Mouse (Mus musculus): ENCODE measurements around the gene Serpina5. TPM values are rescaled to one million over a fixed set of nuclear protein-coding genes. Genes with fewer than 3 reads are reported as not detected.
"Not testable (repeated sequence)": the region's sequence is repeated elsewhere in the genome, so short reads cannot be mapped to it uniquely, and the experiment has no call there.

Gene Serpina5
- total RNA-seq, 2 experiments from 2014 or later: not detected

- TF ChIP-seq CTCF (IDR thresholded peaks at IDR 0.05): no peak; the same call in 1 of the 2 replicates
- DNase-seq (ENCODE audit: extremely low spot score in 1 of 2, low spot score in 2 of 2): no peak
- Histone ChIP-seq H3K27ac (no peak overlapping the region), H3K4me3 (no peak overlapping the region)
- intact Hi-C loops (cut with DNase I): no loop called here
Measured at GRCm38 (mm10) chr12:104072286-104072685, 28.6 kb upstream of the Serpina5 start.

GRCm38 (mm10) chr12:104090119-104090518 lies 10.8 kb upstream of the Serpina5 start:
- no peak overlapping the region for H3K27ac ChIP-seq
- TF ChIP-seq CTCF (IDR thresholded peaks at IDR 0.05): no peak
- intact Hi-C loops (cut with DNase I): no loop called here

GRCm38 (mm10) chr12:104091303-104091702 lies 9.6 kb upstream of the Serpina5 start:
- no peak overlapping the region for H3K27ac ChIP-seq
- DNase-seq (ENCODE audit: extremely low spot score in 1 of 2, low spot score in 2 of 2): no peak
- no peak overlapping the region for H3K4me3 ChIP-seq
- intact Hi-C loops (cut with DNase I): no loop called here
- TF ChIP-seq CTCF (IDR thresholded peaks at IDR 0.05): no peak

More at GRCm38 (mm10) chr12:104090119-104090518, 10.8 kb upstream of the Serpina5 start:
- no peak for DNase-seq (ENCODE audit: extremely low spot score in 1 of 2, low spot score in 2 of 2)
- H3K4me3 ChIP-seq: no peak overlapping the region

GRCm38 (mm10) chr12:104105847-104106246 lies 4.9 kb downstream of the Serpina5 start:
- TF ChIP-seq CTCF (IDR thresholded peaks at IDR 0.05): no peak
- DNase-seq (ENCODE audit: extremely low spot score in 1 of 2, low spot score in 2 of 2): no peak
- H3K4me3 ChIP-seq: no peak overlapping the region
- H3K27ac ChIP-seq: no peak overlapping the region
- intact Hi-C loops (cut with DNase I): no loop called here

GRCm38 (mm10) chr12:104106919-104107318 lies 6.0 kb downstream of the Serpina5 start:
- intact Hi-C loops (cut with DNase I): no loop called here
- no peak overlapping the region for H3K4me3 ChIP-seq
- TF ChIP-seq CTCF (IDR thresholded peaks at IDR 0.05): no peak
- no peak overlapping the region for H3K27ac ChIP-seq
- no peak for DNase-seq (ENCODE audit: extremely low spot score in 1 of 2, low spot score in 2 of 2)

GRCm38 (mm10) chr12:104108507-104108906 lies 7.6 kb downstream of the Serpina5 start:
- DNase-seq (ENCODE audit: extremely low spot score in 1 of 2, low spot score in 2 of 2): no peak
- no peak overlapping the region for H3K4me3 ChIP-seq
- no peak for TF ChIP-seq CTCF (IDR thresholded peaks at IDR 0.05)
- intact Hi-C loops (cut with DNase I): no loop called here
- H3K27ac ChIP-seq: no peak overlapping the region

GRCm38 (mm10) chr12:104112333-104112732 lies 11.4 kb downstream of the Serpina5 start, which contains the start of gene Serpina3a:
Gene Serpina3a (plus strand): TSS chr12:104112724.
- intact Hi-C loops (cut with DNase I); H3K27ac ChIP-seq; H3K4me3 ChIP-seq; DNase-seq (ENCODE audit: extremely low spot score in 1 of 2, low spot score in 2 of 2): not testable (repeated sequence)

- H3K4me3 ChIP-seq: no peak overlapping the region
- no peak for DNase-seq (ENCODE audit: extremely low spot score in 1 of 2, low spot score in 2 of 2)
- no peak for TF ChIP-seq CTCF (IDR thresholded peaks at IDR 0.05)
- intact Hi-C loops (cut with DNase I): no loop called here
- H3K27ac ChIP-seq: no peak overlapping the region
Measured at GRCm38 (mm10) chr12:104114921-104115579, 14.1 kb downstream of the Serpina5 start.

- intact Hi-C loops (cut with DNase I): no loop called here
- TF ChIP-seq CTCF (IDR thresholded peaks at IDR 0.05): no peak
- Histone ChIP-seq H3K4me3 (no peak overlapping the region), H3K27ac (no peak overlapping the region)
- DNase-seq (ENCODE audit: extremely low spot score in 1 of 2, low spot score in 2 of 2): no peak
Measured at GRCm38 (mm10) chr12:104123097-104123496, 22.2 kb downstream of the Serpina5 start.

- DNase-seq (ENCODE audit: extremely low spot score in 1 of 2, low spot score in 2 of 2): no peak
- intact Hi-C loops (cut with DNase I): no loop called here
- no peak for TF ChIP-seq CTCF (IDR thresholded peaks at IDR 0.05)
- Histone ChIP-seq H3K27ac (no peak overlapping the region), H3K4me3 (no peak overlapping the region)
Measured at GRCm38 (mm10) chr12:104123996-104124395, 23.1 kb downstream of the Serpina5 start.

- H3K27ac ChIP-seq: no peak overlapping the region
- H3K4me3 ChIP-seq: no peak overlapping the region
- no peak for DNase-seq (ENCODE audit: extremely low spot score in 1 of 2, low spot score in 2 of 2)
- intact Hi-C loops (cut with DNase I): no loop called here
- no peak for TF ChIP-seq CTCF (IDR thresholded peaks at IDR 0.05)
Measured at GRCm38 (mm10) chr12:104125021-104125560, 24.2 kb downstream of the Serpina5 start.

- no peak for DNase-seq (ENCODE audit: extremely low spot score in 1 of 2, low spot score in 2 of 2)
- intact Hi-C loops (cut with DNase I): no loop called here
- no peak for TF ChIP-seq CTCF (IDR thresholded peaks at IDR 0.05)
- H3K27ac ChIP-seq: no peak within 1 kb of the TSS
- H3K4me3 ChIP-seq: no peak within 1 kb of the TSS
Measured at GRCm38 (mm10) chr12:104127696-104128095, 26.8 kb downstream of the Serpina5 start, which contains the start of gene Serpina3b. Gene Serpina3b (plus strand): TSS chr12:104127996.

GRCm38 (mm10) chr12:104131041-104131440 lies 30.1 kb downstream of the Serpina5 start:
- no peak overlapping the region for H3K27ac ChIP-seq
- no peak for TF ChIP-seq CTCF (IDR thresholded peaks at IDR 0.05)
- intact Hi-C loops (cut with DNase I): no loop called here
- H3K4me3 ChIP-seq: no peak overlapping the region
- DNase-seq (ENCODE audit: extremely low spot score in 1 of 2, low spot score in 2 of 2): no peak
